Mouse (Mus musculus) stomach, embryonic 14.5 days (tissue): Measurements from ENCODE around the gene Dnajc14. TPM values are rescaled to one million over a fixed set of nuclear protein-coding genes. Genes with fewer than 3 reads are reported as not detected.
"Not testable (repeated sequence)": the region's sequence is repeated elsewhere in the genome, so short reads cannot be mapped to it uniquely, and the experiment has no call there.

Source experiments
- ATAC-seq: fragments of 200-750 bp; cut with Nextera tagmentation; 2 replicates; pipeline ENCODE4 v1.8.0; 2017; ENCODE audit warnings: low read depth, moderate TSS enrichment; ENCODE audit not compliant: insufficient number of reproducible peaks, insufficient read depth, low FRiP score
- H3K27ac ChIP-seq: fragments of 300-500 bp; sonication (generic); 2 replicates; pipeline ENCODE4 v1.5.1; 2014; ENCODE audit warnings: mild to moderate bottlenecking, low read length, moderate library complexity, mixed read lengths
- H3K27me3 ChIP-seq: fragments of 300-500 bp; sonication (generic); 2 replicates; pipeline ENCODE4 v1.6.1; 2014; ENCODE audit warnings: low read length, control low read depth, mixed read lengths; ENCODE audit not compliant: control insufficient read depth, insufficient read depth
- H3K36me3 ChIP-seq: fragments of 300-500 bp; sonication (generic); 2 replicates; pipeline ENCODE4 v1.6.1; 2014; ENCODE audit warnings: mild to moderate bottlenecking, control low read depth, low read length, moderate library complexity, mixed read lengths; ENCODE audit not compliant: control insufficient read depth, insufficient read depth
- H3K4me1 ChIP-seq: fragments of 300-500 bp; sonication (generic); 2 replicates; pipeline ENCODE4 v1.6.1; 2014; ENCODE audit warnings: low read length, control low read depth, mixed read lengths; ENCODE audit not compliant: control insufficient read depth, insufficient read depth
- H3K4me2 ChIP-seq: fragments of 300-500 bp; sonication (generic); replicated peaks from 2 replicates; pipeline ENCODE4 v1.6.1; 2014; ENCODE audit warnings: low read depth, low read length, control low read depth
- H3K4me3 ChIP-seq: fragments of 300-500 bp; sonication (generic); 2 replicates; pipeline ENCODE4 v1.5.1; 2014; ENCODE audit warnings: low read depth, low read length, control low read depth
- H3K9ac ChIP-seq: fragments of 300-500 bp; sonication (generic); replicated peaks from 2 replicates; pipeline ENCODE4 v1.6.1; 2014; ENCODE audit warnings: low read depth, mild to moderate bottlenecking, control low read depth, low read length, moderate library complexity, mixed read lengths
- H3K9me3 ChIP-seq: fragments of 300-500 bp; sonication (generic); 2 replicates; pipeline ENCODE4 v1.6.1; 2016; ENCODE audit warnings: low read depth, low read length, control low read depth; ENCODE audit not compliant: control insufficient read depth
- WGBS: fragments of 180-500 bp; shearing (Covaris S2); extraction: QIAGEN DNeasy Blood & Tissue Kit; methylation state at CpG from one replicate; pipeline ENCODE4 v1.1.7; 2014; 5-methylcytosine and 5-hydroxymethylcytosine counted together
- polyA plus RNA-seq: library from polyadenylated mRNA; unstranded; fragments of >200 nt; fragmentation: Nextera tagmentation; extraction: Ambion mirVana; gene quantifications from 2 replicates; pipeline ENCODE4 v1.2.1, GENCODE M21; 2014

Dnajc14 gene
- polyA plus RNA-seq, 1 experiment from 2014 or later: 40.0 TPM

DNA sequence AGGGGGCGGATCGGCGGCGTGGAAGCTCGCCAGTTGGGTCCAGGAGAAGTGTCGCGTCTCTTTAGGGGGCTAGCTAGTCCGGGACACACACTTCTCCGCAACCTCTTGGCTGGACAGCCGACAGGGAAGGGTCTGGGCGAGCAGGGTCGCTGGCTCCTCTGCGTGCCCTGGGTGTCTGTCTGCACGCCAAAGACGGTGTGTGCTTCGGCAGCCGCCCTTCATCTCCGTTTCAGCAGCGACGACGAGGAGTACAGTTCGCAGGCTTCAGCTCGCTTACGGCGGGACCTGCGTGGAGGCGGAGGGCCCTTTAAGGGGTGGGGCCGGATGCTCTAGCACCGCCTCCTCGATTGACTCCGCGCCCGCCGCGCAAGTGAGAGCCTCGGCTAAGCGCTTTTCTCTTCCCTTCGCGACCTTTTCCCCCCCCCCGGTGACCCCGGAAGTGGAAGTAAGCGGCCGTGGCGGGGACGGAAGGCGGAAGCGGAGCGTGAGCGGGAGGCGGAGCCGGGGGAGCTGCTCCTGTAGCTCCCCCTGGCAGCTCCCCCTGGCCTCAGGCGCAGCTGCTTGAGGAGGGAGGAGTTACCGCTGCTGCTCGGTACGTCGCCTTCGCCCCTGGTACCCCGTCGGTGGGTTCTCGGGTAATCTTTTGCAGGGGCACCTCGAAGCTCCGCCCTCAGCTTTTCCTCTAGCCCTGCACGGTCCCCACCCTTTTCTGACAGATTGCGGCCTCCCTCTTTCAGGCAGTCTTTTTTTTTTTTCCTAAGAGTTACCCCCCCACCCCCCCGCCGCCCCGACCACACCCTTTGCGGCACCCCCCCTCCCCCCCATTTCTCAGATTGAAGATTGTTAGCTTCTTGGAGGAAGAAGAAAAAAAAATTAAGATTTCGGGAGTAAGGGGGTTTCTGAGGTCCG lies 1.5 kb downstream of the Dnajc14 start:
- ATAC-seq: peak; percentile 93
- H3K4me1 ChIP-seq: peaks cover 36% of the 10 kb centered on the region

DNA sequence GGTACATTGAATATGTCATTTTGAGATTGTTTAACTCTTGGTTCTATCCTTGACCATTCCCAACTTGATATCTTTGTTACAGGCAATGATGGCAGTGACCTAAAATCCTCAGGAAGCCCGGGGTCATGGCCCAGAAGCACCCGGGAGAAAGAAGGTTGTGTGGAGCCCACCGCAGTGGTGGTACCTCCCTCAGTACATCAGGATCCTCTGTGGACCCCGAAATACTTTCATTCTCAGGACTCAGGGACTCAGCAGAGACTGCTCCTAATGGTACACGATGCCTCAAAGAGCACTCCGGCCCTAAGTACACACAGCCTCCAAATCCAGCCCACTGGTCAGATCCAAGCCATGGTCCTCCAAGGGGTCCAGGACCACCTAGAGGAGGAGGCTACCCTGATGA lies 2.2 kb downstream of the Dnajc14 start:
- Histone ChIP-seq H3K4me1 (peaks cover 36% of the 10 kb centered on the region), H3K4me3 (peak overlapping the region; percentile 67)

More for the DNA sequence above, 1.5 kb downstream of the Dnajc14 start:
- H3K4me3 ChIP-seq: peak overlapping the region; percentile 67
- H3K27me3 ChIP-seq: no peaks in the 10 kb centered on the region
- peaks cover 12% of the 10 kb centered on the region for H3K36me3 ChIP-seq
- H3K27ac ChIP-seq: peak overlapping the region; percentile 98
- peak overlapping the region; percentile 79 for H3K9ac ChIP-seq
- H3K9me3 ChIP-seq: no peaks in the 10 kb centered on the region
- H3K4me2 ChIP-seq: peak overlapping the region; percentile 73
- under 1% methylated on average over 63 of the region's 70 CpGs for WGBS

DNA sequence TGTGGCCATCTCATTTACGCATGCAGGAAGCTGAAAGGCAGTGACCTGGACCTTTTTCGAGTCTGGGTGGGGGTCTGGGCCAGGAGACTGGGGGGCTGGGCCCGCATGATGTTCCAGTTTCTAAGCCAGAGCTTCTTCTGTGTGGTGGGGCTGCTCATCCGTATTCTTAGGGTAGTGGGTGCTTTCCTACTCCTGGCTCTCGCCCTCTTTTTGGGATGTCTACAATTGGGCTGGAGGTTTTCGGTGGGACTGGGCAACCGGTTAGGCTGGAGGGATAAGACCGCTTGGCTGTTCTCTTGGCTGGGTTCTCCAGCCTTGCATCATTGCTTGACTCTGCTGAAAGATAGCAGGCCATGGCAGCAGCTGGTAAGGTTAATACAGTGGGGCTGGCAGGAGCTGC lies 3.2 kb downstream of the Dnajc14 start:
- ATAC-seq: no peak
- Histone ChIP-seq H3K4me1 (peaks cover 36% of the 10 kb centered on the region), H3K27ac (no peak overlapping the region), H3K4me2 (peak overlapping the region; percentile 73), H3K36me3 (peaks cover 9% of the 10 kb centered on the region), H3K9ac (peak overlapping the region; percentile 21; the same call in 1 of the 2 replicates), H3K9me3 (no peaks in the 10 kb centered on the region), H3K27me3 (no peaks in the 10 kb centered on the region), H3K4me3 (peak overlapping the region; percentile 67)
- 88% methylated on average over 8 of the region's 8 CpGs for WGBS

More for the DNA sequence above, 2.2 kb downstream of the Dnajc14 start:
- WGBS: 60% methylated on average over 6 of the region's 6 CpGs
- Histone ChIP-seq H3K27ac (peak overlapping the region; percentile 98; the same call in 1 of the 2 replicates), H3K9ac (peak overlapping the region; percentile 21; the same call in 1 of the 2 replicates), H3K9me3 (no peaks in the 10 kb centered on the region), H3K4me2 (peak overlapping the region; percentile 73), H3K36me3 (peaks cover 10% of the 10 kb centered on the region), H3K27me3 (no peaks in the 10 kb centered on the region)
- ATAC-seq: no peak

DNA sequence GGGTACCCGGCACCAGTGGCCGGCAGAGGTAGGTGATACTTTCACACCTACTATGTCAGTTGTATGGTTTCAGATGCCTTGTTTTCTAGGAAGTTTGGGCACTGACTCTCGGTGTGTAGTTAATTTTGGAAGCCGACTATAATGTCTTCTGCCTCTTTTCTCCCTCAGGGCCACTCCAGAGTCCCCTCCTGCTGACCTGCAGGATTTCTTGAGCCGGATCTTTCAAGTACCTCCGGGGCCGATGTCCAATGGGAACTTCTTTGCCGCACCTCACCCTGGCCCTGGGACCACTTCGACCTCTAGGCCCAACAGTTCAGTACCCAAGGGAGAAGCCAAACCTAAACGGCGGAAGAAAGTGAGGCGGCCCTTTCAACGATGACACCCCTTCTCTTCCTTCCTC lies 13.2 kb downstream of the Dnajc14 start, which contains the start of gene Sarnp:
Gene Sarnp (plus strand): TSS at position 301 of the 400 bp plus-strand sequence.
- Histone ChIP-seq H3K9ac (no peak within 1 kb of the TSS), H3K4me3 (no peak within 1 kb of the TSS), H3K27me3 (no peaks in the 10 kb centered on the region), H3K4me2 (no peak within 1 kb of the TSS), H3K36me3 (peaks cover 48% of the 10 kb centered on the region), H3K4me1 (0 out of 2 replicates have a peak, but pooled peaks cover 5% of the 10 kb centered on the region), H3K9me3 (no peaks in the 10 kb centered on the region), H3K27ac (no peak within 1 kb of the TSS)
- no peak for ATAC-seq
- WGBS: 87% methylated on average over 13 of the region's 13 CpGs

DNA sequence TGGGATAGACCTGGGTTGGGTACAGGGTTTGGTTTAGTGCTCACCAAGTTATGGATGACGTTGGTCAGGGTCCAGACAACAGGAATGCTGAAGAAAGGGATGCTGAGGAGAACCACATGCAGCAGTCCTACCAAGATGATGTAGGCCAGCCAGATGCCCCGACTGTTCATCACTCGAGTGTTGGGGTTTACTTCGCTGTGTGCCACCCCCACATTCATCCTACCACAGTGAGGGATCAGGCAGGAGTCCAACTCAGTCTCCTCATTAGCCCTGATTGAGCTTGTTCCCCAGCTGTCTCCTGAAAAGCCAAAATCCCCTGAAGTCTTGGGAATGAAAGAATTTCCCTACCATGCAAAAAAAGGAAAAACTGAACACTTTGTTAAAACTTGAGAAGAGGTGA lies 16.4 kb downstream of the Dnajc14 start:
- no peak for ATAC-seq
- H3K4me3 ChIP-seq: 0 out of 2 replicates have a peak overlapping the region, but pooled peaks have one; percentile 63
- H3K4me2 ChIP-seq: no peak overlapping the region
- H3K27me3 ChIP-seq: no peaks in the 10 kb centered on the region
- H3K27ac ChIP-seq: no peak overlapping the region
- WGBS: 82% methylated on average over 4 of the region's 4 CpGs
- no peaks in the 10 kb centered on the region for H3K9me3 ChIP-seq
- H3K36me3 ChIP-seq: peaks cover 35% of the 10 kb centered on the region
- H3K4me1 ChIP-seq: peaks cover 12% of the 10 kb centered on the region; the same call in 1 of the 2 replicates
- H3K9ac ChIP-seq: no peak overlapping the region

DNA sequence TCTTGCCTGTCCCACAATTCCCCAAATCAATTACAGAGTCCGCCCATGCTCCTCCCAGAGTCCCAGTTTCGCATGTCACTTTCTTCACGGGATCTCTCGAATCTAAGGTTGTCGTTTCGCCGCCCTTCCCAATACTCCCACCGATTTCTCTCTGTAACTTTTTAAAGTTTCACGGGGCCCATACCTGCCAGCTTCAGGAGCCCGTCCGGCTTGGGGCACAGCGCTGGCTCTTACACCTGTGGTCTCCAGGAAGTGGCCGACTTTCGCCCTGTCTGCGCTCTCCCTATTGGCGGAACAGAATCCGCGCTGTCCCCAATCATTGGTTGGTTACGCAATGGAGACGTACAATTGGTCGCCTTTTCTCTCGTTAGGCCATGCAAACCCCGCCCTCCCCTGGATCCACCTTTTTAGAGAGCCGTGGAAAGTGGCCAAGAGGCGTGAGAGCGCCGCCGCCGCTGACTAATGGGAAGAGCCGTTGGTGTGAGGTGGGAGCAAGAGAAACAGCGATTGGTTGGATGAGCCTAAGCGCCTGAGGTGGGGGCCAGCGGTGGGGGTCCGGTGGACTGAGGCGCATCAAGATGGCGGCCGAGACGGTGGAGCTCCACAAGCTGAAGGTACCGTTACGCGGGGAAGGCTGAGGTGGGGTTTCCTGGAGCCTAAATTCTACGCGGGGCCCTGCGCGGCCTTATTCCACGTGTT lies 17.6 kb downstream of the Dnajc14 start, which contains the start of gene Ormdl2:
Gene Ormdl2 (minus strand): TSS at position 288 of the 699 bp plus-strand sequence.
- Histone ChIP-seq H3K4me2 (peak within 1 kb of the TSS; percentile 91), H3K27me3 (no peaks in the 10 kb centered on the region), H3K9me3 (no peaks in the 10 kb centered on the region), H3K36me3 (peaks cover 25% of the 10 kb centered on the region), H3K9ac (peak within 1 kb of the TSS; percentile 72), H3K4me1 (peaks cover 12% of the 10 kb centered on the region; the same call in 1 of the 2 replicates), H3K4me3 (peak within 1 kb of the TSS; percentile 63), H3K27ac (peak within 1 kb of the TSS; percentile 48; the same call in 1 of the 2 replicates)
- peak; percentile 100 for ATAC-seq
- under 1% methylated on average over 46 of the region's 46 CpGs for WGBS

DNA sequence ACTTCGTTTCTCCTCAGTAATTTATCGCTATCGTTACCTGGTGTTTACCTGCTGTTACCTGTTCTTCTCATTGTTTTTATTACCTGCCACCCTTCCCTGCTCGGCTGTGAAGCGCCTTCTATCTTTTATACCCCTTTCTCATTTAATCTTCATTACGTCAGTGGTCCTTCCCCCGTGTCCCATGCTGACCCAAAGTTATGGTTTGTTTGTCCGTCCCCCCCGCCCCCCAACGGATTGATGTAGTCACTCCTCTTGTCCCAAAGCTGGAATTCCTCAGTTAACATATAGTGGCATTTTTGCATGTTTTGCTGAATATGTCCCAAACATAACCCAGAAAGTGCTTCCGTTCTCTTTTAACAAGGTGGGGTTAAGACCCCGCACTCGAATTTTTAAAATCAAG lies 18.3 kb downstream of the Dnajc14 start:
- Histone ChIP-seq H3K9me3 (no peaks in the 10 kb centered on the region), H3K27ac (peak overlapping the region; percentile 48; the same call in 1 of the 2 replicates), H3K4me1 (peaks cover 12% of the 10 kb centered on the region; the same call in 1 of the 2 replicates), H3K4me3 (peak overlapping the region; percentile 63), H3K4me2 (peak overlapping the region; percentile 91), H3K27me3 (no peaks in the 10 kb centered on the region), H3K36me3 (peaks cover 20% of the 10 kb centered on the region), H3K9ac (peak overlapping the region; percentile 72)
- ATAC-seq: no peak
- WGBS: 3% methylated on average over 13 of the region's 13 CpGs

DNA sequence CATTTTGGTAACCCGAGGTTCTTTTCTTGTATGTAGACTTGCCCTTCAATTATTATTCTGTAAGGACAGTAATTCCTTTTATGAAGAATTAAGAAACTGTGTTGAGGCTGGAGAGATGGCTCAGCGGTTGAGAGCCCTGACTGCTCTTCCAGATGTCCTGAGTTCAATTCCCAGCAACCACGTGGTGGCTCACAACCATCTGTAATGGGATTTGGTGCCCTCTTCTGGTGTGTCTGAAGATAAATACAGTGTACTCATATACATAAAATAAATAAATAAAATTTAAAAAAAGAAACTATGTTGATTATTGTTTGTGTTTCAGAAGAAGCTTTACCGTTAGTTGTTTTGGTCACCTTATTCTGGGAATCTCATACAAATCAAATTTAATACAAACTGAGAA lies 19.2 kb downstream of the Dnajc14 start:
- H3K4me2 ChIP-seq: peak overlapping the region; percentile 91
- H3K27ac ChIP-seq, ATAC-seq, H3K9ac ChIP-seq, H3K27me3 ChIP-seq, H3K9me3 ChIP-seq: not testable (repeated sequence)
- peaks cover 11% of the 10 kb centered on the region; the same call in 1 of the 2 replicates for H3K36me3 ChIP-seq
- WGBS: 74% methylated on average over 4 of the region's 4 CpGs
- H3K4me1 ChIP-seq: peaks cover 12% of the 10 kb centered on the region; the same call in 1 of the 2 replicates
- peak overlapping the region; percentile 63 for H3K4me3 ChIP-seq
